Mouse (Mus musculus): ENCODE measurements at regions not wholly inside any gene's neighbourhood (a gene's known extent, or its start where the extent isn't known, plus 50 kb on each side); places are given as distances from the start of the nearest gene placed in this dataset.

- no peak for TF ChIP-seq USF2 (IDR thresholded peaks at IDR 0.05; ENCODE audit: borderline replicate concordance in 1 of 2, insufficient read depth in 1 of 2, low read depth in 1 of 2, low read length in 2 of 2)
- TF ChIP-seq ZC3H11A (IDR thresholded peaks at IDR 0.05; ENCODE audit: low read depth, low read length) = no peak
- TF ChIP-seq MYC (IDR thresholded peaks at IDR 0.05; ENCODE audit: low read depth, low read length) = no peak
- no peak for TF ChIP-seq TAL1 (IDR thresholded peaks at IDR 0.05; ENCODE audit: low read length)
- no peak for TF ChIP-seq MAZ (IDR thresholded peaks at IDR 0.05; ENCODE audit: low read depth, low read length)
- TF ChIP-seq ZNF384 (IDR thresholded peaks at IDR 0.05; ENCODE audit: low read depth, low read length) = no peak
- no peak for TF ChIP-seq MAX (IDR thresholded peaks at IDR 0.05; ENCODE audit: low read length)
- no peak for TF ChIP-seq USF1 (IDR thresholded peaks at IDR 0.05; ENCODE audit: low read depth, low read length)
- TF ChIP-seq EP300 (IDR thresholded peaks at IDR 0.05; ENCODE audit: low read depth in 1 of 2, low read length in 2 of 2) = no peak
- TF ChIP-seq CHD2 (IDR thresholded peaks at IDR 0.05; ENCODE audit: low read length) = no peak
- no peak for TF ChIP-seq MXI1 (IDR thresholded peaks at IDR 0.05; ENCODE audit: low read depth, low read length)
- no peak for TF ChIP-seq TBP (IDR thresholded peaks at IDR 0.05; ENCODE audit: low read depth, low read length)
- TF ChIP-seq RCOR1 (IDR thresholded peaks at IDR 0.05; ENCODE audit: low read depth, low read length) = no peak
- no peak for TF ChIP-seq MYB (IDR thresholded peaks at IDR 0.05; ENCODE audit: low read depth, low read length)
- TF ChIP-seq CTCF (IDR thresholded peaks at IDR 0.05 in 2 of 3, conservative IDR thresholded peaks at IDR 0.05 in 1 of 3; ENCODE audit: control insufficient read depth in 1 of 3, insufficient read depth in 1 of 3, low read depth in 2 of 3, low read length in 3 of 3, poor library complexity in 1 of 3, severe bottlenecking in 1 of 3) = no peak
- TF ChIP-seq ETS1 (IDR thresholded peaks at IDR 0.05; ENCODE audit: low read depth, low read length) = no peak
- no peak for TF ChIP-seq POLR2AphosphoS5 (IDR thresholded peaks at IDR 0.05; ENCODE audit: borderline replicate concordance, low read depth, low read length)
- TF ChIP-seq JUND (IDR thresholded peaks at IDR 0.05; ENCODE audit: low read depth, low read length) = no peak
- no peak for TF ChIP-seq TCF12 (IDR thresholded peaks at IDR 0.05; ENCODE audit: low read depth, low read length)
- no peak for TF ChIP-seq POLR2A (IDR thresholded peaks at IDR 0.05; ENCODE audit: control insufficient read depth in 1 of 2, insufficient read depth in 1 of 2, low read depth in 1 of 2, low read length in 2 of 2, poor library complexity in 1 of 2)
- no peak overlapping the region for H3K4me3 ChIP-seq (ENCODE audit: control insufficient read depth in 1 of 2, insufficient read depth in 1 of 2, low read depth in 2 of 2, low read length in 2 of 2)
- no peaks in the 10 kb centered on the region for H3K79me2 ChIP-seq (ENCODE audit: control insufficient read depth, insufficient read depth, low read length, poor library complexity)
- DNase-seq (ENCODE audit: low read depth, low spot score) = no peak
- no peaks in the 10 kb centered on the region for H3K36me3 ChIP-seq (ENCODE audit: control insufficient read depth in 1 of 2, insufficient read depth in 2 of 2, low read length in 2 of 2)
- H3K9ac ChIP-seq (ENCODE audit: control insufficient read depth, low read depth, low read length, poor library complexity, severe bottlenecking) = no peak overlapping the region
- no peak overlapping the region for H3K27ac ChIP-seq (ENCODE audit: control insufficient read depth, low read depth, low read length)
- no peaks in the 10 kb centered on the region for H3K9me3 ChIP-seq (replicated peaks; ENCODE audit: insufficient read depth, low read length)
- H3K27me3 ChIP-seq (ENCODE audit: control insufficient read depth in 1 of 2, insufficient read depth in 2 of 2, low read length in 2 of 2) = peaks cover 0 to 4% of the 10 kb centered on the region in 2 experiments; a peak in 1 of 4 replicates
- H3K4me1 ChIP-seq (ENCODE audit: control insufficient read depth in 1 of 2, insufficient read depth in 2 of 2, low read length in 2 of 2) = no peaks in the 10 kb centered on the region
Observed at GRCm38 (mm10) chr17:45923217-45923730, 108.9 kb downstream of the Vegfa start.

DNA sequence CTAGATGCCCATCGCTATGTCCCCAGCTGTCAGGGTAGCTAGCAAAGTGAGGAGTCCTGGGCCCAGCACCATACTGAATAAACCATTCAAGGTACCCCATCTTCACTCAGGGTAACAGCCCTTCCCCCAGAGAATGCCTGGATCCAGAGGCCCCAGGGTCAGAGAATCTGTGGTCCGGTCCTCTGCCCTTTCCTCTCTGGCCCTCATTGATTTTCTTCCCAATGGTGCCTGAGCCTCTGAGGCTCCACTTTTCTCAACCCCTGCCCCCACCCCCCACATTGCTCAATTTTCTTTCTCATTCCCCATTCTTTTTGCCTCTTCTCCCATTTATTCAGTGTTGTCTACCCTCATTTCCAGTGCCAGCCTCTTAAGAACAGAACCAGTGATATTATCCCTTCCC, 114.5 kb downstream of the Vegfa start:
- Histone ChIP-seq H3K79me2 (ENCODE audit: control insufficient read depth, insufficient read depth, low read length, poor library complexity) (no peaks in the 10 kb centered on the region), H3K27ac (ENCODE audit: control insufficient read depth, low read depth, low read length) (no peak overlapping the region), H3K9ac (ENCODE audit: control insufficient read depth, low read depth, low read length, poor library complexity, severe bottlenecking) (no peak overlapping the region), H3K36me3 (ENCODE audit: control insufficient read depth in 1 of 2, insufficient read depth in 2 of 2, low read length in 2 of 2) (no peaks in the 10 kb centered on the region), H3K4me1 (ENCODE audit: control insufficient read depth in 1 of 2, insufficient read depth in 2 of 2, low read length in 2 of 2) (no peaks in the 10 kb centered on the region), H3K9me3 (replicated peaks; ENCODE audit: insufficient read depth, low read length) (no peaks in the 10 kb centered on the region), H3K27me3 (ENCODE audit: control insufficient read depth in 1 of 2, insufficient read depth in 2 of 2, low read length in 2 of 2) (peaks cover 0 to under 1% of the 10 kb centered on the region in 2 experiments; a peak in 1 of 4 replicates), H3K4me3 (ENCODE audit: control insufficient read depth in 1 of 2, insufficient read depth in 1 of 2, low read depth in 2 of 2, low read length in 2 of 2) (no peak overlapping the region)
- no peak for DNase-seq (ENCODE audit: low read depth, low spot score)
- TF ChIP-seq MYB (IDR thresholded peaks at IDR 0.05; ENCODE audit: low read depth, low read length) (no peak), ELF1 (IDR thresholded peaks at IDR 0.05; ENCODE audit: low read depth, low read length) (no peak), ETS1 (IDR thresholded peaks at IDR 0.05; ENCODE audit: low read depth, low read length) (no peak), MAFK (IDR thresholded peaks at IDR 0.05; ENCODE audit: borderline replicate concordance, low read depth, low read length) (no peak), EP300 (IDR thresholded peaks at IDR 0.05; ENCODE audit: low read depth in 1 of 2, low read length in 2 of 2) (no peak), TCF12 (IDR thresholded peaks at IDR 0.05; ENCODE audit: low read depth, low read length) (no peak), JUND (IDR thresholded peaks at IDR 0.05; ENCODE audit: low read depth, low read length) (no peak), NELFE (IDR thresholded peaks at IDR 0.05; ENCODE audit: low read depth, low read length) (no peak), HCFC1 (IDR thresholded peaks at IDR 0.05; ENCODE audit: low read depth, low read length) (no peak), E2F4 (IDR thresholded peaks at IDR 0.05; ENCODE audit: borderline replicate concordance, low read depth, low read length) (no peak), POLR2A (IDR thresholded peaks at IDR 0.05; ENCODE audit: control insufficient read depth in 1 of 2, insufficient read depth in 1 of 2, low read depth in 1 of 2, low read length in 2 of 2, poor library complexity in 1 of 2) (no peak), BHLHE40 (IDR thresholded peaks at IDR 0.05; ENCODE audit: borderline replicate concordance, low read depth, low read length) (no peak), MXI1 (IDR thresholded peaks at IDR 0.05; ENCODE audit: low read depth, low read length) (no peak), POLR2AphosphoS5 (IDR thresholded peaks at IDR 0.05; ENCODE audit: borderline replicate concordance, low read depth, low read length) (no peak), MAZ (IDR thresholded peaks at IDR 0.05; ENCODE audit: low read depth, low read length) (no peak)
